Comparison of ENCODE assay signal across 9 mouse cellular contexts in the genomic region with DNA sequence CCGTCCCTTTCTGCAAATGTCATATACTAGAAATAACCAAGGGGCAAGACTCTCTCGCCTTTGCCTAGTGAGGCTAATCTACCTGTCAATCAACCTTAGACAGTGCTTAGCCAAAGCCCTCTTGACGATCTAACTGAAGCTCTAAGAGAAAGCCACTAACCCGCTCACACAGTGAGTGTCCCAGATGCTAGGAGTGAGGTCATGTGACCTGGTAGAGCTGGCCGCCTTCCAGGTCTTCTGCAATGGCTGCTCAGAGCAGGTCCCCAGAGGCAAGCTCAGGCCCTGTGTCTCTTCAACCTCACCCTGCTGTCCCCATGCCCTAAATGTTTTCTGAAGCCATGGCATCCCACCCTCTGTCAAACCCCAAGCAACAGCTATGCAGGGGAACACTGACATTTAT. TPM values are rescaled to one million over a fixed set of nuclear protein-coding genes. Genes with fewer than 3 reads are reported as not detected.
DNase-seq lines count a peak whose midpoint lies in the region; ATAC-seq and TF ChIP-seq lines count a peak whose summit lies in the region.
"Had no signal": no experiment of that assay in that cellular context is flagged by ENCODE, and none has a peak within 500 bp of the region (broad histone marks: within the 10 kb centered on the region; RNA-seq: fewer than 3 reads in every experiment).

No protein-coding gene starts in this region.

- DNase-seq in ovary, postnatal 36 days (ENCODE audit: low spot score), result peak; percentile 65
- DNase-seq in ovary, postnatal 10 days (ENCODE audit: low spot score), result no peak
- peak; percentile 66 to 81 for DNase-seq in cerebellum, postnatal 14 days
- DNase-seq in heart, adult 9 months (ENCODE audit: low spot score in 2 of 2), result peak; percentile 74 to 84
- peak; percentile 91 for DNase-seq in kidney, adult 2 months
- DNase-seq in lung, embryonic 14.5 days, result peak; percentile 78
- peak; percentile 90 for DNase-seq in retina, postnatal 7 days (ENCODE audit: low read depth, low spot score)

- H3K27ac ChIP-seq in kidney, adult 2 months (ENCODE audit: insufficient read depth, low read depth, low read length), result no peak overlapping the region
- H3K27ac ChIP-seq in lung, embryonic 14.5 days (ENCODE audit: low read depth), result no peak overlapping the region
- H3K27ac ChIP-seq: neural tube, embryonic 12.5 days had no signal

- H3K4me3 ChIP-seq in kidney, adult 2 months (ENCODE audit: insufficient read depth, low read depth, low read length), result no peak overlapping the region
- no peak overlapping the region for H3K4me3 ChIP-seq in lung, embryonic 14.5 days (ENCODE audit: low read depth, low read length)
- H3K4me3 ChIP-seq: neural tube, embryonic 12.5 days had no signal

- peak; percentile 68; the same call in 1 of the 2 replicates for ATAC-seq in lung, embryonic 14.5 days (ENCODE audit: insufficient read depth)
- no peak for ATAC-seq in activated CD4-positive, CD25-positive, alpha-beta regulatory T cell, adult 4 months

- no peak for TF ChIP-seq CTCF in kidney, adult 2 months (conservative IDR thresholded peaks at IDR 0.05; ENCODE audit: insufficient read depth, insufficient read length, low read depth, low read length)
- TF ChIP-seq CTCF in lung, embryonic 14.5 days (IDR thresholded peaks at IDR 0.05; ENCODE audit: low read depth), result no peak

- no peak overlapping the region for H3K9ac ChIP-seq in lung, embryonic 14.5 days
- H3K9ac ChIP-seq: neural tube, embryonic 12.5 days had no signal

- no peaks in the 10 kb centered on the region for H3K27me3 ChIP-seq in kidney, adult 2 months (replicated peaks; ENCODE audit: control insufficient read depth, insufficient read depth, low read length)
- H3K27me3 ChIP-seq in lung, embryonic 14.5 days (ENCODE audit: insufficient read depth, low read length), result no peaks in the 10 kb centered on the region
- H3K27me3 ChIP-seq: neural tube, embryonic 12.5 days had no signal

- H3K4me1 ChIP-seq in kidney, adult 2 months (ENCODE audit: control insufficient read depth, insufficient read depth, low read length), result peaks cover 12% of the 10 kb centered on the region; the same call in 1 of the 2 replicates
- H3K4me1 ChIP-seq in lung, embryonic 14.5 days (ENCODE audit: insufficient read depth), result peaks cover 4% of the 10 kb centered on the region; the same call in 1 of the 2 replicates

- TF ChIP-seq POLR2A in kidney, adult 2 months (IDR thresholded peaks at IDR 0.05; ENCODE audit: low read depth, low read length), result no peak

- peaks cover 4% of the 10 kb centered on the region for H3K36me3 ChIP-seq in kidney, adult 2 months (ENCODE audit: control insufficient read depth, insufficient read depth, low read length)
- H3K36me3 ChIP-seq in lung, embryonic 14.5 days (ENCODE audit: insufficient read depth), result peaks cover 75% of the 10 kb centered on the region

- no peaks in the 10 kb centered on the region for H3K9me3 ChIP-seq in lung, embryonic 14.5 days (ENCODE audit: low read depth, low read length)
- H3K9me3 ChIP-seq: neural tube, embryonic 12.5 days had no signal

- no peak overlapping the region for H3K4me2 ChIP-seq in lung, embryonic 14.5 days
- H3K4me2 ChIP-seq: neural tube, embryonic 12.5 days had no signal

- 34% methylated on average over 5 of the region's 5 CpGs for WGBS in kidney, adult 2 months
- 27% methylated on average over 5 of the region's 5 CpGs for WGBS in lung, embryonic 14.5 days

RNA-seq across cellular contexts. Expression of a gene that starts 49.7 kb away (rescaled TPM):
- 27.7 and 29.0 TPM in 2 replicates for polyA plus RNA-seq in kidney, adult 2 months (2012; rRNA removed)
- polyA plus RNA-seq in lung, embryonic 14.5 days (2014; fragmentation: Nextera tagmentation; extraction: Ambion mirVana), result 40.5 and 46.0 TPM in 2 replicates
- 10 to 100 TPM; 41.1 to 48.5 TPM for polyA plus RNA-seq in activated CD4-positive, CD25-positive, alpha-beta regulatory T cell, adult 4 months (2017; shearing (Covaris generic))
